Mouse (Mus musculus): ENCODE results near the gene 4930453N24Rik. TPM values are rescaled to one million over a fixed set of nuclear protein-coding genes. Genes with fewer than 3 reads are reported as not detected.

The 4930453N24Rik gene
- polyA plus RNA-seq, 1 experiment from 2014 or later = 21.1 TPM

GRCm38 (mm10) chr16:64717814-64718213 is 53.1 kb downstream of the 4930453N24Rik start:
- H3K4me3 ChIP-seq (replicated peaks) = no peak overlapping the region
- no peak overlapping the region for H3K27ac ChIP-seq
- ATAC-seq (ENCODE audit: insufficient read depth, low FRiP score, low read depth) = no peak

DNA sequence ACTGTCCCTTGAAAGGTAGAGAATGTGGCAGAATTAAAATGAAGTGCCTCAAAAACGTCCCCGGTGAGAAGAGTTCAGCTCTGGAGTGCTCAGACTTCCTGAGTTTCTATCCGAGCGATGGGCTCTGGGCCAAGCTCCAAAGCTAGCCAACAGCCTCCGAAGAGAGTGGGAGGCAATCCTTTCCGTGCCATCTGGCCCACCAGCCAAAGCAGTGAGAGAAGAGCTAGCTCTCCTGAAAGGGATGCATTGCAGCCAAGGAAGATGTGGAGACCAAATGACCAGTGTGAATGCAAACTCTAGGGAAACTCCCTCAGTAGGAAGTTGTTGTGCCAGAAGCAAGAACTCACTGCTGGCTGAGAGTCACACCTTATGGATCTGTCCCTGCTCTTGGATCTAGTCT is 59.1 kb downstream of the 4930453N24Rik start:
- no peak overlapping the region for H3K27ac ChIP-seq
- H3K36me3 ChIP-seq = no peaks in the 10 kb centered on the region
- ATAC-seq (ENCODE audit: insufficient read depth, low FRiP score, low read depth) = no peak
- H3K9ac ChIP-seq = no peak overlapping the region
- 47% methylated on average over 6 of the region's 6 CpGs for WGBS
- no peak overlapping the region for H3K4me3 ChIP-seq (replicated peaks)
- no peaks in the 10 kb centered on the region for H3K27me3 ChIP-seq (replicated peaks)
- H3K4me2 ChIP-seq = no peak overlapping the region
- no peaks in the 10 kb centered on the region for H3K4me1 ChIP-seq
- no peaks in the 10 kb centered on the region for H3K9me3 ChIP-seq

More at GRCm38 (mm10) chr16:64717814-64718213, 53.1 kb downstream of the 4930453N24Rik start:
- H3K4me1 ChIP-seq = no peaks in the 10 kb centered on the region
- no peaks in the 10 kb centered on the region for H3K36me3 ChIP-seq
- no peaks in the 10 kb centered on the region for H3K9me3 ChIP-seq
- H3K4me2 ChIP-seq = no peak overlapping the region
- WGBS = 74% methylated on average over 10 of the region's 10 CpGs
- H3K9ac ChIP-seq = no peak overlapping the region
- H3K27me3 ChIP-seq (replicated peaks) = no peaks in the 10 kb centered on the region

Other genes starting within 250 kb of the 4930453N24Rik start
- gene Csnka2ip, start 168.8 kb downstream of the 4930453N24Rik start, polyA plus RNA-seq (2015; fragmentation: Nextera tagmentation; extraction: Ambion mirVana) = not detected in 2 replicates
- gene Zfp654, start 80.5 kb upstream of the 4930453N24Rik start, polyA plus RNA-seq (2015; fragmentation: Nextera tagmentation; extraction: Ambion mirVana) = 5.8 and 6.3 TPM in 2 replicates
- gene Cggbp1, start 80.8 kb upstream of the 4930453N24Rik start, polyA plus RNA-seq (2015; fragmentation: Nextera tagmentation; extraction: Ambion mirVana) = 66.1 and 66.8 TPM in 2 replicates